Mouse (Mus musculus) MEL (cell line): ENCODE results near the gene Tmem107. TPM values are rescaled to one million over a fixed set of nuclear protein-coding genes. Genes with fewer than 3 reads are reported as not detected.

Experiments used
- DNase-seq: peaks from one replicate; pipeline ENCODE4 v3.0.0; 2011; ENCODE audit warnings: low read depth, low spot score
- H3K27ac ChIP-seq: 2 replicates; pipeline ENCODE4 v1.5.1; 2012; ENCODE audit warnings: low read depth, mild to moderate bottlenecking, control low read depth, low read length, moderate library complexity; ENCODE audit not compliant: control insufficient read depth
- H3K27me3 ChIP-seq, 2 experiments: fragments of 150-350 bp in 1 of 2; sonication (generic) in 1 of 2; 2 replicates each; pipeline ENCODE4 v1.6.1; 2012; ENCODE audit warnings: low read length in 2 of 2, mild to moderate bottlenecking in 2 of 2, improper control_type of control experiment in 1 of 2, moderate library complexity in 1 of 2; ENCODE audit not compliant: insufficient read depth in 2 of 2, control insufficient read depth in 1 of 2
- H3K36me3 ChIP-seq, 2 experiments: 2 replicates each; pipeline ENCODE4 v1.6.1; 2012 to 2014; ENCODE audit warnings: low read length in 2 of 2, improper control_type of control experiment in 1 of 2, inconsistent platforms in 1 of 2, mild to moderate bottlenecking in 1 of 2; ENCODE audit not compliant: insufficient read depth in 2 of 2, control insufficient read depth in 1 of 2
- H3K4me1 ChIP-seq, 2 experiments: fragments of 150-350 bp in 1 of 2; sonication (generic) in 1 of 2; 2 replicates each; pipeline ENCODE4 v1.6.1; 2012; ENCODE audit warnings: low read length in 2 of 2, improper control_type of control experiment in 1 of 2, mild to moderate bottlenecking in 1 of 2; ENCODE audit not compliant: insufficient read depth in 2 of 2, control insufficient read depth in 1 of 2
- H3K4me3 ChIP-seq, 2 experiments: fragments of 150-350 bp in 1 of 2; sonication (generic) in 1 of 2; 2 replicates each; pipeline ENCODE4 v1.5.1; 2012; ENCODE audit warnings: low read depth in 2 of 2, low read length in 2 of 2, mild to moderate bottlenecking in 2 of 2, moderate library complexity in 2 of 2, control low read depth in 1 of 2, improper control_type of control experiment in 1 of 2; ENCODE audit not compliant: control insufficient read depth in 1 of 2, insufficient read depth in 1 of 2
- H3K79me2 ChIP-seq: 2 replicates; pipeline ENCODE4 v1.6.1; 2012; ENCODE audit warnings: mild to moderate bottlenecking, low read length, moderate library complexity; ENCODE audit not compliant: control insufficient read depth, poor library complexity, insufficient read depth
- H3K9ac ChIP-seq: 2 replicates; pipeline ENCODE4 v1.6.1; 2012; ENCODE audit warnings: low read depth, mild to moderate bottlenecking, control low read depth, low read length, moderate library complexity; ENCODE audit not compliant: control insufficient read depth, poor library complexity, severe bottlenecking
- H3K9me3 ChIP-seq: fragments of 150-350 bp; sonication (generic); replicated peaks from 2 replicates; pipeline ENCODE4 v1.6.1; 2012; ENCODE audit warnings: mild to moderate bottlenecking, low read length, improper control_type of control experiment, moderate library complexity; ENCODE audit not compliant: insufficient read depth
- BHLHE40 ChIP-seq: IDR thresholded peaks from 2 replicates; pipeline ENCODE4 v1.6.1; 2012; ENCODE audit warnings: low read depth, mild to moderate bottlenecking, inconsistent platforms, low read length, improper control_type of control experiment, borderline replicate concordance
- CHD1 ChIP-seq: IDR thresholded peaks from 2 replicates; pipeline ENCODE4 v1.6.1; 2012; ENCODE audit warnings: low read depth, mild to moderate bottlenecking, inconsistent platforms, low read length, improper control_type of control experiment
- CHD2 ChIP-seq: IDR thresholded peaks from 2 replicates; pipeline ENCODE4 v1.6.1; 2011; ENCODE audit warnings: low read length, improper control_type of control experiment
- CTCF ChIP-seq, 3 experiments: IDR thresholded peaks in 2 of 3; conservative IDR thresholded peaks in 1 of 3; 2 replicates each; pipeline ENCODE4 v1.5.1; 2011 to 2012; ENCODE audit warnings: low read length in 3 of 3, low read depth in 2 of 3, mild to moderate bottlenecking in 2 of 3, improper control_type of control experiment in 1 of 3, inconsistent platforms in 1 of 3, mixed read lengths in 1 of 3, moderate library complexity in 1 of 3; ENCODE audit not compliant: control insufficient read depth in 1 of 3, insufficient read depth in 1 of 3, poor library complexity in 1 of 3, severe bottlenecking in 1 of 3
- EP300 ChIP-seq, 2 experiments: IDR thresholded peaks; 2 replicates each; pipeline ENCODE4 v1.6.1; 2011; ENCODE audit warnings: improper control_type of control experiment in 2 of 2, low read length in 2 of 2, low read depth in 1 of 2, mild to moderate bottlenecking in 1 of 2
- GABPA ChIP-seq: IDR thresholded peaks from 2 replicates; pipeline ENCODE4 v1.6.1; 2012; ENCODE audit warnings: low read depth, mild to moderate bottlenecking, inconsistent platforms, low read length, improper control_type of control experiment, moderate library complexity
- HCFC1 ChIP-seq: IDR thresholded peaks from 2 replicates; pipeline ENCODE4 v1.6.1; 2012; ENCODE audit warnings: low read depth, mild to moderate bottlenecking, inconsistent platforms, low read length, improper control_type of control experiment, moderate library complexity
- JUND ChIP-seq: IDR thresholded peaks from 2 replicates; pipeline ENCODE4 v1.6.1; 2011; ENCODE audit warnings: low read depth, mild to moderate bottlenecking, improper control_type of control experiment, low read length
- KAT2A ChIP-seq: conservative IDR thresholded peaks from 2 replicates; pipeline ENCODE4 v1.6.1; 2012; ENCODE audit warnings: low read depth, low read length, improper control_type of control experiment, inconsistent platforms
- MAFK ChIP-seq: IDR thresholded peaks from 2 replicates; pipeline ENCODE4 v1.6.1; 2011; ENCODE audit warnings: low read depth, mild to moderate bottlenecking, low read length, improper control_type of control experiment, borderline replicate concordance
- MEF2A ChIP-seq: IDR thresholded peaks from 2 replicates; pipeline ENCODE4 v1.6.1; 2014; ENCODE audit warnings: low read depth, mild to moderate bottlenecking, inconsistent platforms, low read length, improper control_type of control experiment; ENCODE audit not compliant: poor library complexity, insufficient replicate concordance, severe bottlenecking; ENCODE audit errors: extremely low read depth
- MXI1 ChIP-seq: IDR thresholded peaks from 2 replicates; pipeline ENCODE4 v1.6.1; 2011; ENCODE audit warnings: mild to moderate bottlenecking, low read depth, low read length, improper control_type of control experiment
- MYC ChIP-seq: IDR thresholded peaks from 2 replicates; pipeline ENCODE4 v1.6.1; 2011; ENCODE audit warnings: low read depth, mild to moderate bottlenecking, low read length, improper control_type of control experiment, moderate library complexity
- POLR2AphosphoS2 ChIP-seq: IDR thresholded peaks from 2 replicates; pipeline ENCODE4 v1.6.1; 2011; ENCODE audit warnings: low read length, improper control_type of control experiment
- POLR2AphosphoS5 ChIP-seq: IDR thresholded peaks from 2 replicates; pipeline ENCODE4 v1.6.1; 2012; ENCODE audit warnings: low read depth, borderline replicate concordance, mild to moderate bottlenecking, inconsistent platforms, low read length, moderate library complexity, mixed read lengths
- RCOR1 ChIP-seq: IDR thresholded peaks from 2 replicates; pipeline ENCODE4 v1.6.1; 2012; ENCODE audit warnings: low read depth, mild to moderate bottlenecking, inconsistent platforms, low read length, improper control_type of control experiment
- SMC3 ChIP-seq: IDR thresholded peaks from 2 replicates; pipeline ENCODE4 v1.6.1; 2011; ENCODE audit warnings: low read depth, low read length, improper control_type of control experiment
- TAL1 ChIP-seq: IDR thresholded peaks from 2 replicates; pipeline ENCODE4 v1.6.1; 2012; ENCODE audit warnings: mild to moderate bottlenecking, inconsistent platforms, low read length, moderate library complexity, mixed read lengths
- TBP ChIP-seq: IDR thresholded peaks from 2 replicates; pipeline ENCODE4 v1.8.0; 2011; ENCODE audit warnings: low read depth, low read length, improper control_type of control experiment
- ZC3H11A ChIP-seq: IDR thresholded peaks from 2 replicates; pipeline ENCODE4 v1.6.1; 2012; ENCODE audit warnings: low read depth, mild to moderate bottlenecking, inconsistent platforms, low read length, improper control_type of control experiment
- ZMIZ1 ChIP-seq: IDR thresholded peaks from 2 replicates; pipeline ENCODE4 v1.6.1; 2012; ENCODE audit warnings: low read depth, mild to moderate bottlenecking, inconsistent platforms, low read length, improper control_type of control experiment, moderate library complexity
- polyA plus RNA-seq, 2 experiments: library from polyadenylated mRNA; stranded (reverse) in 1 of 2; unstranded in 1 of 2; fragments of >175 nt in 1 of 2; fragments of >200 nt in 1 of 2; gene quantifications; 2 replicates each; pipeline versions ENCODE4 v1.2.1 to v1.2.4; 2012; ENCODE audit warnings: low replicate concordance in 2 of 2, low read depth in 1 of 2; ENCODE audit not compliant: insufficient read length in 2 of 2, insufficient read depth in 1 of 2, missing spikeins in 1 of 2
- total RNA-seq: library from RNA; depleted of rRNA; stranded (reverse); fragments of 300-350 nt; gene quantifications from 2 replicates; pipeline ENCODE4 v1.2.3, GENCODE M21; 2012

Gene Tmem107
- total and polyA plus RNA-seq, 3 experiments, result 47.0 to 79.5 TPM; not detected in 1

DNA sequence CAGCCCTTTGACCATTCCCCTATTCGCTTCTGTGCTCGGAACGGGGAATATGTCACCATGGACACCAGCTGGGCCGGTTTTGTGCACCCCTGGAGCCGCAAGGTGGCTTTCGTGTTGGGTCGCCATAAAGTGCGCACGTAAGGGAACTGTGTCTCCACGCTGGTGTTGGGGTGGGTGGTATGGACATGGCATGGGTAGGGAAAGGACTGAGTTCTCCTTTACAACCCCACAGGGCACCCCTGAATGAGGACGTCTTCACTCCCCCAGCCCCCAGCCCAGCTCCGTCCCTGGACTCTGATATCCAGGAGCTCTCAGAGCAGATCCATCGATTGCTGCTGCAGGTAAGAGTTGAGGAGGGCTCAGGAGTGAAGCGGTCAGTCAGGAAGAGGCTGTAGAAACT lies 32.5 kb downstream of the Tmem107 start:
- Histone ChIP-seq H3K79me2 (peaks cover 15% of the 10 kb centered on the region), H3K4me1 (peaks cover 9 to 15% of the 10 kb centered on the region in 2 experiments), H3K27me3 (no peaks in the 10 kb centered on the region), H3K36me3 (peaks cover 0 to 6% of the 10 kb centered on the region in 2 experiments; a peak in 2 of 4 replicates), H3K9me3 (no peaks in the 10 kb centered on the region), H3K9ac (no peak overlapping the region), H3K4me3 (no peak overlapping the region), H3K27ac (no peak overlapping the region)
- TF ChIP-seq CTCF (IDR thresholded peaks at IDR 0.05 in 2 of 3, conservative IDR thresholded peaks at IDR 0.05 in 1 of 3; ENCODE audit: control insufficient read depth in 1 of 3, insufficient read depth in 1 of 3, low read depth in 2 of 3, low read length in 3 of 3, poor library complexity in 1 of 3, severe bottlenecking in 1 of 3) (no peak), POLR2AphosphoS5 (no peak), CHD2 (no peak), MAFK (no peak), MEF2A (no peak), MYC (no peak), HCFC1 (no peak), RCOR1 (no peak)
- DNase-seq, result no peak

DNA sequence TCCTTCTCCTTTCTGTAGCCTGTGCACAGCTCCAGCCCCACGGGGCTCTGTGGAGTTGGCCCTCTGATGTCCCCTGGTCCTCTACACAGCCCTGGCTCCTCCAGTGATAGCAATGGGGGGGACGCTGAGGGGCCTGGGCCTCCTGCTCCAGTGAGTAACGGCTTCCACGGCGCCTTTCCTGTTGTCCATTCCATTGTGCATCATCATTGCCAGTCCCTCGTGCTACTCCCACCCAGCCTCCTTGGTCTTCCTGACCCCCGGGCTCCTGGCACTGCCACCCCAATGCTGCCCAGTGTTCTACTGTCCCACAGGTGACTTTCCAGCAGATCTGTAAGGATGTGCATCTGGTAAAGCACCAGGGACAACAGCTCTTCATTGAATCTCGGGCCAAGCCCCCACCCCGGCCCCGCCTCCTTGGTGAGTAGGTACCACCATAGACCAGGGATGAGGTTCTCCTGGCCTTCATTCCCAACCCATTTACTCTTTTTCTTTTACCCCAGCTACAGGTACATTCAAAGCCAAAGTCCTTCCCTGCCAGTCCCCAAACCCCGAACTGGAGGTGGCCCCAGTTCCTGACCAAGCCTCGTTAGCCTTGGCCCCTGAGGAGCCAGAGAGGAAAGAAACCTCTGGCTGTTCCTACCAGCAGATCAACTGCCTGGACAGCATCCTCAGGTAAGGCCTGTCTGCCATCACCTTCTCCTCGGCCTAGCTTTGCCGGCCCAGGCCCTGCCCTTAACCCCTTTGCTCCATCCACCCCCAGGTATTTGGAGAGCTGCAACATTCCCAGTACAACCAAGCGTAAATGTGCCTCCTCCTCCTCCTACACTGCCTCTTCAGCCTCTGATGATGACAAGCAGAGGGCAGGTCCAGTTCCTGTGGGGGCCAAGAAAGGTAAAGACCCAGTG lies 33.2 kb downstream of the Tmem107 start:
- Histone ChIP-seq H3K9me3 (no peaks in the 10 kb centered on the region), H3K36me3 (peaks cover 0 to 3% of the 10 kb centered on the region in 2 experiments; a peak in 2 of 4 replicates), H3K4me3 (no peak overlapping the region), H3K79me2 (peaks cover 13% of the 10 kb centered on the region; the same call in 1 of the 2 replicates), H3K9ac (no peak overlapping the region), H3K27ac (no peak overlapping the region), H3K27me3 (no peaks in the 10 kb centered on the region), H3K4me1 (peaks cover 4 to 10% of the 10 kb centered on the region in 2 experiments; a peak in 3 of 4 replicates)
- TF ChIP-seq SMC3 (no peak), JUND (no peak), TAL1 (no peak), MYC (no peak), BHLHE40 (no peak), ZC3H11A (no peak), ZMIZ1 (no peak), TBP (no peak), KAT2A (no peak), MAFK (no peak), POLR2AphosphoS2 (no peak), EP300 (IDR thresholded peaks at IDR 0.05; ENCODE audit: low read depth in 1 of 2, low read length in 2 of 2) (no peak), HCFC1 (no peak), GABPA (no peak), CHD1 (no peak), MXI1 (no peak)
- DNase-seq, result no peak
